21 mouse cellular contexts compared by ENCODE assay signal in genomic region chr2:56227476-56227875, GRCm38 (mm10).
DNase-seq lines count a peak whose midpoint lies in the region; ATAC-seq lines count a peak whose summit lies in the region.
"Had no signal": no experiment of that assay in that cellular context is flagged by ENCODE, and none has a peak within 500 bp of the region (broad histone marks: within the 10 kb centered on the region; RNA-seq: fewer than 3 reads in every experiment).

No protein-coding gene starts in this region.

- DNase-seq in forebrain, embryonic 11.5 days (ENCODE audit: low spot score): no peak
- no peak for DNase-seq in midbrain, embryonic 10.5 days (ENCODE audit: low spot score)
- peak; percentile 43 for DNase-seq in retina, embryonic 14.5 days (ENCODE audit: low spot score)
- DNase-seq in spleen, adult 12 weeks (ENCODE audit: low spot score): no peak
- DNase-seq: adrenal gland, adult 2 months; B cell, adult 2 months; cerebellum, adult 18-20 months; gastrocnemius, postnatal 36 days; heart, postnatal 36 days; kidney, adult 2 months; lung, postnatal 14 days; right cerebral cortex, postnatal 14 days; spleen, adult 18-20 months had no signal

- no peaks in the 10 kb centered on the region for H3K27me3 ChIP-seq in forebrain, embryonic 13.5 days
- no peaks in the 10 kb centered on the region for H3K27me3 ChIP-seq in forebrain, embryonic 11.5 days (ENCODE audit: control insufficient read depth, insufficient read depth, low read length)
- H3K27me3 ChIP-seq in midbrain, embryonic 13.5 days: no peaks in the 10 kb centered on the region
- no peaks in the 10 kb centered on the region for H3K27me3 ChIP-seq in midbrain, embryonic 10.5 days (ENCODE audit: low read depth, poor library complexity, severe bottlenecking)
- H3K27me3 ChIP-seq in forebrain, embryonic 16.5 days (replicated peaks; ENCODE audit: control insufficient read depth, insufficient read depth, low read length): no peaks in the 10 kb centered on the region
- H3K27me3 ChIP-seq: CH12.LX; heart, embryonic 15.5 days had no signal

- no peaks in the 10 kb centered on the region for H3K4me1 ChIP-seq in forebrain, embryonic 13.5 days
- H3K4me1 ChIP-seq in forebrain, embryonic 11.5 days (replicated peaks; ENCODE audit: control insufficient read depth, insufficient read depth, low read length): no peaks in the 10 kb centered on the region
- no peaks in the 10 kb centered on the region for H3K4me1 ChIP-seq in midbrain, embryonic 13.5 days (replicated peaks)
- H3K4me1 ChIP-seq in midbrain, embryonic 10.5 days: no peaks in the 10 kb centered on the region
- no peaks in the 10 kb centered on the region for H3K4me1 ChIP-seq in forebrain, embryonic 16.5 days (replicated peaks; ENCODE audit: control insufficient read depth, insufficient read depth, low read length)
- H3K4me1 ChIP-seq: heart, embryonic 15.5 days had no signal

- peak; percentile 50; the same call in 1 of the 2 replicates for ATAC-seq in forebrain, embryonic 13.5 days
- no peak for ATAC-seq in forebrain, embryonic 11.5 days (replicated peaks; ENCODE audit: low FRiP score)
- ATAC-seq in midbrain, embryonic 13.5 days: 0 out of 2 replicates have a peak, but pooled peaks have one; percentile 30
- ATAC-seq in forebrain, embryonic 16.5 days: peak; percentile 50; the same call in 1 of the 2 replicates
- ATAC-seq: inflammation-experienced regulatory T-cells, adult 6 months had no signal

- H3K4me3 ChIP-seq in forebrain, embryonic 13.5 days: no peak overlapping the region
- no peak overlapping the region for H3K4me3 ChIP-seq in forebrain, embryonic 11.5 days (ENCODE audit: low read depth, low read length)
- H3K4me3 ChIP-seq in midbrain, embryonic 13.5 days (replicated peaks): no peak overlapping the region
- no peak overlapping the region for H3K4me3 ChIP-seq in midbrain, embryonic 10.5 days
- no peak overlapping the region for H3K4me3 ChIP-seq in forebrain, embryonic 16.5 days (replicated peaks; ENCODE audit: low read length)
- H3K4me3 ChIP-seq: heart, embryonic 15.5 days had no signal

- WGBS in forebrain, embryonic 13.5 days: 66% methylated on average over 7 of the region's 7 CpGs
- 86% methylated on average over 7 of the region's 7 CpGs for WGBS in forebrain, embryonic 11.5 days
- WGBS in midbrain, embryonic 13.5 days: 75% methylated on average over 7 of the region's 7 CpGs
- 86% methylated on average over 7 of the region's 7 CpGs for WGBS in midbrain, embryonic 10.5 days
- 41% methylated on average over 7 of the region's 7 CpGs for WGBS in forebrain, embryonic 16.5 days

- no peaks in the 10 kb centered on the region for H3K9me3 ChIP-seq in forebrain, embryonic 13.5 days (replicated peaks)
- no peaks in the 10 kb centered on the region for H3K9me3 ChIP-seq in forebrain, embryonic 11.5 days (ENCODE audit: control insufficient read depth, low read length)
- no peaks in the 10 kb centered on the region for H3K9me3 ChIP-seq in midbrain, embryonic 13.5 days
- H3K9me3 ChIP-seq in midbrain, embryonic 10.5 days (replicated peaks): no peaks in the 10 kb centered on the region
- H3K9me3 ChIP-seq in forebrain, embryonic 16.5 days (ENCODE audit: control insufficient read depth, low read length): no peaks in the 10 kb centered on the region
- H3K9me3 ChIP-seq: G1E; heart, embryonic 15.5 days had no signal

- H3K9ac ChIP-seq in forebrain, embryonic 13.5 days: no peak overlapping the region
- no peak overlapping the region for H3K9ac ChIP-seq in forebrain, embryonic 11.5 days (ENCODE audit: low read length)
- H3K9ac ChIP-seq in midbrain, embryonic 13.5 days (replicated peaks): no peak overlapping the region
- no peak overlapping the region for H3K9ac ChIP-seq in forebrain, embryonic 16.5 days (replicated peaks; ENCODE audit: low read depth, low read length)
- H3K9ac ChIP-seq: heart, embryonic 15.5 days had no signal

- no peaks in the 10 kb centered on the region for H3K36me3 ChIP-seq in forebrain, embryonic 13.5 days (ENCODE audit: poor library complexity, severe bottlenecking)
- H3K36me3 ChIP-seq in forebrain, embryonic 11.5 days (ENCODE audit: control insufficient read depth, insufficient read depth, low read length): no peaks in the 10 kb centered on the region
- no peaks in the 10 kb centered on the region for H3K36me3 ChIP-seq in midbrain, embryonic 13.5 days
- H3K36me3 ChIP-seq in midbrain, embryonic 10.5 days: no peaks in the 10 kb centered on the region
- no peaks in the 10 kb centered on the region for H3K36me3 ChIP-seq in forebrain, embryonic 16.5 days (ENCODE audit: control insufficient read depth, insufficient read depth)
- H3K36me3 ChIP-seq: G1E; heart, embryonic 15.5 days had no signal

- H3K4me2 ChIP-seq in forebrain, embryonic 13.5 days: no peak overlapping the region
- H3K4me2 ChIP-seq in forebrain, embryonic 11.5 days (ENCODE audit: low read depth, low read length, severe bottlenecking): no peak overlapping the region
- H3K4me2 ChIP-seq in midbrain, embryonic 13.5 days (replicated peaks): no peak overlapping the region
- H3K4me2 ChIP-seq in forebrain, embryonic 16.5 days (ENCODE audit: low read length): no peak overlapping the region
- H3K4me2 ChIP-seq: heart, embryonic 15.5 days had no signal

- no peak overlapping the region for H3K27ac ChIP-seq in forebrain, embryonic 13.5 days
- H3K27ac ChIP-seq in forebrain, embryonic 11.5 days (ENCODE audit: low read depth, low read length): no peak overlapping the region
- no peak overlapping the region for H3K27ac ChIP-seq in midbrain, embryonic 13.5 days
- H3K27ac ChIP-seq in midbrain, embryonic 10.5 days (replicated peaks): no peak overlapping the region
- no peak overlapping the region for H3K27ac ChIP-seq in forebrain, embryonic 16.5 days (ENCODE audit: low read length)
- H3K27ac ChIP-seq: heart, embryonic 15.5 days; kidney, postnatal 0 days had no signal
